Mouse (Mus musculus) neural tube, embryonic 10.5 days (tissue): ENCODE results near the gene Rps12.
"Not testable (repeated sequence)": the region's sequence is repeated elsewhere in the genome, so short reads cannot be mapped to it uniquely, and the experiment has no call there.

Experiments used
- DNase-seq: peaks from one replicate; pipeline ENCODE4 v3.0.0-alpha.2; 2017; ENCODE audit warnings: low spot score; ENCODE audit errors: extremely low spot score

The Rps12 gene

DNA sequence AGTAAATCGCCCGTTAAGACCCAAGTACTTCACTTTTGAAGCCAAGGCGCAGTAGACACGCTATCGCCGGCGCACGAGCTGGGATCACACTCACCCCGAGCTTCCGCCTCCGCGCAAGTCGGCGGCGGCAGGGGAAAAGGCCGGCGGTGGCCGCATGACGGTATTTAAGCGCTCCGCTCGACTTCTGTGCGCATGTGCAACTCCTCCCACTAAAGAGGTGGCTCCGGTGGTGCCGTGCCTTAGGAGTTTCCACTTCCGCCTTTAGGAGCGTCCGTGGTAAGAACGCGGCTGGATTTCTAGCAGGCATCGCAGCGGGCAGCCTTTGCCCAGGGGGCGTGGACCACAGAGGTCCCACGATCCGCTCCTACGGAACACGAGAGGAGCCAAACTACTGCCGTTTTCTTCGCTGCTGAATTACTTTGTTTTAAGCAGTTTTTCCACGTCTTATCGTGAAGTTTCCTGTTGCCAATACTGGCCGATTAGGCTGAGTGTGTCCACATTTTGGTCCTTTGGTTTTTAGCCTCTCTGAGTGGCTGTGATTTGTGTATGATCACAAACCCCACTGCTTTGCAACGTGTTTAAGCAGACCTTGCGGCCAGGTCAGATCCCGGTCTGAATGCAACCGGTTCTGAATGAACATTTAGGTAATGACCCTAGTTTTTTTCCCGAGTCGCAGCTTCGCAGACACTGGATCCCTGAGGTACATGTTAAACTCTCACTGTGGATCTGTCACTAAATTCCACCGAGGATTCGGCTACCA lies at the start of gene Rps12:
Gene Rps12 (minus strand): TSS at position 214 of the 760 bp plus-strand sequence.
- DNase-seq, result peak; percentile 99

DNA sequence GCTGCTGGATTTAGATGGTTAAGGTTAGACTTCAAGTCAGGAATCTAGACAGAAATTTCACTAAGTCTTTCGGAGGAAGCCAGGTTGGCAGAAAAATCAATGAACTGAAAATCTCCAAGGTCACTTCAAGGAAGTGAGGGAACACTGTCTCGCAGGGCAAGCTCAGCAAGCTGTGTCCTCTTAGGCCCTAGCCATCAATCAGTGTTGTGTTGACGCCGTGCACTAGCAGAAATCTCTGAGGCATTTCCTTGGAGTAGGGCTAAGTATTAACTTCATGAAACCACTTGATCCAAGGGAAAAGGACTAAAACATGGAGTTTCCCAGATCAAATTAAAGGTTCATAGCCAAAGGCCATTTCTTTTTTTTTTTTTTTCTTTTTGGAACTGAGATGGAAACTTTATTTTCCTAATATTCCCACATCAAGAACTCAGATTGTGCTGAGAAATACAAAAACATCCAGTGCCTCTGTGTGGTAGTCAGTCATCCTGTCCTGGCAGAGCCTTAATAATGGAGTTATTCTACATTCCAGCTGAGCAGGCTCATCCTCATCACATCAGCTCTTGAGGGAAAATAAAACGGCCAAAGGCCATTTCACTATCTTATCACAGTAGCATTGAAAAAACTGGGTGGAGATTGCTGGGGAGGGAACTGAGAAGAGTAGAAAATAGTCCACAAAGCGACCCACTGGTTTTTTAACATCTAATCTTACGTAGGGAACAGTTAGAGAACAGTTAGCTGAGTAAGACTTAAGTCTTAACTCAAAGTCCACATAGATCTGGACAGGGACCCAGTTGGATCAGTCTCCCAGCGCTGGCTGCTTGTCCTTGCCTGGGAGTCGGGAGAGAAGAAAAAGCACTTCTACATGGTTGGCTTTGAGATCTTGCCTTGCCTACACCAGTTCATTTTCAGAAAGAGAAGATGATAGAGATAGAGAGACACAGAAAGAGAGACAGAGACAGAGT lies 49.2 kb upstream of the Rps12 start:
- no peak for DNase-seq

GRCm38 (mm10) chr10:23826516-23826915 lies 39.4 kb upstream of the Rps12 start:
- DNase-seq, result no peak

GRCm38 (mm10) chr10:23816241-23816640 lies 29.2 kb upstream of the Rps12 start:
- no peak for DNase-seq

- peak; percentile 76 for DNase-seq
Observed at GRCm38 (mm10) chr10:23815168-23815567, 28.1 kb upstream of the Rps12 start.

GRCm38 (mm10) chr10:23812852-23813766 lies 26.0 kb upstream of the Rps12 start:
- DNase-seq, result no peak

DNA sequence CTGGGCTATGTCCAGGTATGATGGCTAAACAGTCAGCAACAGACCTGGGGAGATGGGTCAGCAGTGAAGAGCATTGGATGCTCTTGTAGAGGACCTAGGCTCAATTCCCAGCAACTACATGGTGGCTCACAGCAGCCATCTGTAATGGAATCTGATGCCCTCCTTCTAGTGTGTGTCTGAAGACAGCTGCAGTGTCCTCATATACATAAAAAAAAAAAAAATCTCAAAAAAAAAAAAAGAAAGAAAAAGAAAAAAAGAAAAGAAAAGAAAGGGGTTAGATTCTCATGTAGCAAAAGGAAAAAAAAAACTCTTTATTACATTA lies 25.3 kb upstream of the Rps12 start:
- DNase-seq, result no peak

DNA sequence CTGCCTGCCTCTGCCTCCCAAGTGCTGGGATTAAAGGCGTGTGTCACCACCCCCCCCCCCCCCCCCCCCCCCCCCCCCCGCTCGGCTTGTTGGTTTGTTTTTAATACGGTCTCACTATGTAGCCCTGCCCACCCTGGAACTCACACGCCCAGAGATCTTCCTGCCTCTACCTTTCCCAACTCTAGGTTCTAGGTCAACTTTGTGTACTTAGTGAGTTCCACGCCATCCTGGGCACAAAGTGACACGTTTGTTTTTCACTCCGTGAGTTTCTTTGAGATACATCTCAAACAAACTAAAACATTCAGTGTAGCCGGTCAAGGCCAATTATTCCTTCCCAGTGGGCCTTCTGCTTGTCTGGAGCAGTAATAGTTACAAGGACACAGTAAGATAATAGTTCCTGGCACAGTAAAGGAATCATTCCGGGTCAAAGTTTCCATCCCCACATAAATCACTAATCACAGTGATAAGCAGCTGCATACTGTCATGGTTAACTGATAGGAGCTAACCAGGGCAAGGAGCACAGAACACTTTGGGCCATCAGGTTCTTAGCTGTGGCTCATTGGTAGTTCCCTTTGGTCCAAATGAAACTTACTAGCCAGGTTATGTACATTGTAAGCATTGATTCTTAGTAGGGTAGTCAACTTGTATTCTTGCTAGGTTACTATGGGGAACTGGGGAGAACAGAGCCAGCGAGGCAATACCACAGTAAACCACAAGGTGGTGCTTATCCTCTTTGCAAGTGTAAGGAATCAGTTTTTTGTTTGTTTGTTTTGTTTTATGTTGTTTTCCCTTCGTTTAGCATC lies 24.8 kb upstream of the Rps12 start:
- DNase-seq, result peak; percentile 65

DNA sequence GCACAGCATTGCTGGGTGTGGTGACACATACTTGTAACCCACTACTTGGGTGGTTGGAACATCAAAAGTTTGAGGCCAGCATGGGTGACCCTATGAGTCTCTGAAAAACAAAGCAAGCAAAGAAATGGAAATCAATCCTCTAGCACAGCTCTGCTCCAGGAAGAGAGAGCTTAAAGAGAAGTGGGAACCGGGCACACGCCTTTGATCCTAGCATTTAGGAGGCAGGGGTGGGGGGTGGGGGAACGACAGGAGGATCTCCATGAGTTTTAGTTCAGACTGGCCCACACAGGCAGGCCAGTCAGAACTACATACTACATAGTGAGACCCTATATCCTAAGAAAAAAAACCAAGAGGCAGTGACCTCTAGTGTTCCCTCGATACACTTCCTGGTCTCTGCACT lies 19.1 kb upstream of the Rps12 start:
- no peak for DNase-seq

- DNase-seq, result no peak
Observed at GRCm38 (mm10) chr10:23804665-23805064, 17.6 kb upstream of the Rps12 start.

DNA sequence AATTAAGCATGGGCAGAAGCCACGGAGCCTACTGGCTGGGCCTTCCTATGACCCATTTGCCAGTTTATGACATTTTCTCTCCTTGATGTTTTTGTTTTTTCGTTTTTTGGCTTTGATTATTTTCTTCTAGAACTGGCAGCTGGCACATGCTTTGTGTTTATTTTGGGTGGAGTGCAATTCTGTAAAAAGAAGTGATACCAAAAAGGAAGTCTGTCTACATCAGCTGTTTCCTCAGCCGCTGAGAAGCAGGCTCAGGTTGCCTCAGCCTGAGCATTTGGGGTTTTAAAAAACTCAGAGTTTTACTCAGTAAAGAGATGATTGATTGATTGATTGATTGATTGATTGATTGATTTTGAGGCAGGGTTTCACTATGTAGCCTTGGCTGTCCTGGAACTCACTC lies 15.8 kb upstream of the Rps12 start:
- no peak for DNase-seq

DNA sequence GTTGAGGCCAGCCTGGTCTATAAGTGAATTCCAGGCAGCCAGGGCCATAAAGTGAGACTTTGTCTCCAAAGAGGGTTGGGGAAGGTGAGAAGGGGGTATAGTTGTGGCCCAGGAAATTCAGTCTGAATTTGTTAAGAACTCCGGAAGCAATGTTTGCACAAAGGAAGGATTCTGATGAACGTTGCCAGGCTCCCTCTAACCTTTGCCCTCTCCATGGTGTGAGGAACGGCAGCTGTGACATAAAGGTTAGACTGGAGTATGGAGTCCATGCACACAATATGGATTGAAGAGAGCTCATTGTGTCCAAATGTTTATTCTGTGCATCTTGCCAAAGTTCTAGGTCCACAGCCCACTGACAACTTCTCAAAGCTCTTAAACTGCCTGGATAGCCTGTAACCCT lies 12.9 kb upstream of the Rps12 start:
- DNase-seq, result no peak

GRCm38 (mm10) chr10:23798142-23798541 lies 11.1 kb upstream of the Rps12 start:
- no peak for DNase-seq

DNA sequence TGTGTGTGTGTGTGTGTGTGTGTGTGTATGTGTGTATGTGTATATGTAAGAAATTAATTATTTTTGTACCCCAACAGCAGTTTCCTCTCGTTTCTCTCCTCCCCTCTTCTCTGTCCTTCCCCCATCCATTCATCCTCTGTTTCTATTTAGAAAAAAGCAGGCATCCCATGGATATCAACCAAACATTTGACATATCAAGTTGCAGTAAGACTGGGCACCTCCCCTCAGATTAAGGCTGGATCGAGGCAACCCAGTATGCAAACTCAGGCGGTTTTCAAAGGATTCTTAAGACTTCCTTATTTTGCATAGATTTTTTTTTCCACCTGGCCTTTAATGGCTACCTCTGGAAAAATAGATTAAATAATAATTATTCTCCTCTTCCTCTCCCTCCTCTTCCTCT lies 10.5 kb upstream of the Rps12 start:
- no peak for DNase-seq

DNA sequence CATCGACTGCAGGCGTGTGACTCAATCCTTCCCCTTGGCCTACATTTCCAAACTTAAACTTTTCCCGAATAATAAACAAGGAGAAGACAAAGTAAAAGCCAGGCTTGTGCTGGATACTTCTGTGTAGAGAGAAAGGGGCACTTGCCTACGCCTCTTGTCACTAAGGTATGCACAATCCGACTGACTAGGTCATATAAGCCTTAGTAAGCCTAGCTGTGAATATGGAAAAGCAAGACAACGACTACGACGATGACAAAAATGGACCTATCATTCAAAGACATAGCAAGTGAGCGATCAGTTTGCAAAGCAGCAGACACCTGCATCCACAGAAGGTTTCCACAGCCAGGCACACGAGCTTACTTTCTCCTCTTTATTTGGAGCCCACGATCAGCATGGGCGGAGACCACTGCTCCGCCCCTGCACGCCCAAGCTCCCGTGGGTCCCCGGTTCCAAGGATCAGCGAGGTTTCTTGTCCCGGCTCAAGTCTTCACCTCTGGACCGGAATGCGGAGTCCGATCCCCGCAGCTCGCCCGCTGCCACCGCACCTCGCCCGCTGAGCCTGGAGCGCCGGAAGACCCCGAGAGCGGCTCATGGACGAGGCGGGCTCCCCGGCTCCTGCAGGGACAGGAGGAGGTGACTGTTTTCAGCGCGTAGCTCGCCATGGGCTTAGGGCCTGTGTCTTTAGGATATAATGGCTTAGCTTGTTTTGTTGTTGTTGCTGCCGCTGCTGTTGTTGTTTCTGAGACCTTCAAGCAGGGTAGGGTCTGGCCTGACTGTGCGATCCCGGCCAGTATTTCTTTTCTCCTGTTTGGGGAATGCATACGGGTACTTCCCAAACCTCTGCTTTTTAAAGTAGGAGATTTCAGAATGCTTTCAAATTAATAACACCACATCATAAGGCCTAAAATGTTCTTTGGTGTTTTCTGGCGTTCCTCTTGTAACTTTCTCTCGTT lies 9.8 kb upstream of the Rps12 start, which contains the start of gene Slc18b1:
Gene Slc18b1 (plus strand): TSS at position 436 of the 953 bp plus-strand sequence.
- peak; percentile 69 for DNase-seq

DNA sequence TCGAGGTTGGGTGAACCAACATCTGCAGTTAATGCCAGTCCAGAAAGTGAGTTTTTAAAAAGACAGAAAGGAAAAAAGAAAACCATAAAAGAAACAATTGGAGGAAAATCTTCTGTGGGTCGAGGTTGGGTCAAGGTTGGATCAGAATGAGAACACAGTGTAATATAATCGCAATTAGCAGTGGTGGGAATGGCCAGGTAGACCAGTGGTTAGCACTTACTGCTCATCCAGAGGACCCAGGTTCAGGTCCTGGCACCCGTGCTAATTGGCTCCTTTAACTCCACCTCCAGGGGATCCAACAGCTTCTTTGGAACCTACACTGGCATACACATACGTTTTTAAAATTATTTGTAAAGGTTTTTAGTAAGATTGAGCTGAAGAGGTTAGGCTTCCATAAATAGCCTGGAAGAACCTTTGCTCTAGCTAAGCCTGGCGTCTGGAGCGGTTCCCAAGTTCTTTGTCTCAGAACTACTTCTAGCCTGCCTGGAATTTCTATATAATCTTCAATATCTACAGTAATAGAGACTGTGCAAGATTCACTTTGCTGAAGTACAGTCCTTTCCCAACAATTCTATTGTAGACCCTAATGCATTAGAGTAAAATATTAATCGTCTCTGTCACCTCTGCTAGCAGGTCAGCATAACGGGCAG lies 8.9 kb upstream of the Rps12 start:
- DNase-seq, result no peak

DNA sequence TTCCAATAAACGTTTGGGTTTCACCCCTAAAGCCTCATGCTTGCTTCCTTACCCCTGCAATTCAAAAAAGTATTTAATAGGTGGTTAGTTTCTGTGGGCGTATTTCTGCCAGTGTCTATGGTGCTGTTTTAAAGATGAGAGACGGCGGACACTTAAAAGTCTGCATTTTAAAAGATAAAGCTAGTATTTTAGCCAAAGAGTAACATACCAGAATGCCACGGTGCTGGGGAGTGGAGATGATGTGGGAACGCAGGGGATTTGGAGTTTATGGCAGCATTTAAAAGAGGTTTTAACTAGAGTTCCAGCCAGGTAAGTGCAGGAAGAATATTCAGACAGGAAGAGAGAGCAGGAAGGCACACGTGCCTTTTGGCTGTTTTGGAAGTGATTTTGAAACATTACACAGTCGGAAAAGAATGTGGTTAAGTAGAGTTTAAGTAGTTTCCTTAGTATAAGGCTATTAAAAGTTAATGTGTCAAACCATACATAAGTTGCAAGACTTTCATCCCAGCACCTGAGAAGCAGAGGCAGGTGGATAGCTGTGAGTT lies 1.1 kb upstream of the Rps12 start:
- no peak for DNase-seq

- not testable (repeated sequence) for DNase-seq
Observed at GRCm38 (mm10) chr10:23786631-23787038, 440 bp downstream of the Rps12 start.

DNA sequence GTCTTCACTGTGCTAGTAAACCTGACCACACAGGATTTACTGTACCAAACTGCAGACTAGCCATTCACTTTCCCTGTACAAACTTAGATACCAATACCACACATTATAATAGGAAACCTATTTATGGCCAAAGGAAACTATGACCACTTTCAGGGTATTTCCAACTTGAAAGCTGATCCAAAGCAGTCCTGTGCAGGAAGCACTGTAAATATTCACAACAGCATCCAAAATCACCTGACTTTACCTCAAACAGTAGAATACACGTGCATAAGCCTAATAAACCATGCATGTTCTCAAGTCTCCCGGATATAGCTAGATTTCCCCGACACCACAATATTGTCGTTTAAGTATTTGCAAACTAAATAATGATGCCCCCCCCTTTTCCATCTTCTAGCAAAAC lies 1.0 kb downstream of the Rps12 start:
- no peak for DNase-seq
